Mouse (Mus musculus): Measurements from ENCODE around the gene Adck2. TPM values are rescaled to one million over a fixed set of nuclear protein-coding genes. Genes with fewer than 3 reads are reported as not detected.

Gene Adck2
- polyA plus RNA-seq (2012; ENCODE audit: insufficient read depth, insufficient read length, missing spikeins), result 10.4 and 12.6 TPM in 2 replicates

DNA sequence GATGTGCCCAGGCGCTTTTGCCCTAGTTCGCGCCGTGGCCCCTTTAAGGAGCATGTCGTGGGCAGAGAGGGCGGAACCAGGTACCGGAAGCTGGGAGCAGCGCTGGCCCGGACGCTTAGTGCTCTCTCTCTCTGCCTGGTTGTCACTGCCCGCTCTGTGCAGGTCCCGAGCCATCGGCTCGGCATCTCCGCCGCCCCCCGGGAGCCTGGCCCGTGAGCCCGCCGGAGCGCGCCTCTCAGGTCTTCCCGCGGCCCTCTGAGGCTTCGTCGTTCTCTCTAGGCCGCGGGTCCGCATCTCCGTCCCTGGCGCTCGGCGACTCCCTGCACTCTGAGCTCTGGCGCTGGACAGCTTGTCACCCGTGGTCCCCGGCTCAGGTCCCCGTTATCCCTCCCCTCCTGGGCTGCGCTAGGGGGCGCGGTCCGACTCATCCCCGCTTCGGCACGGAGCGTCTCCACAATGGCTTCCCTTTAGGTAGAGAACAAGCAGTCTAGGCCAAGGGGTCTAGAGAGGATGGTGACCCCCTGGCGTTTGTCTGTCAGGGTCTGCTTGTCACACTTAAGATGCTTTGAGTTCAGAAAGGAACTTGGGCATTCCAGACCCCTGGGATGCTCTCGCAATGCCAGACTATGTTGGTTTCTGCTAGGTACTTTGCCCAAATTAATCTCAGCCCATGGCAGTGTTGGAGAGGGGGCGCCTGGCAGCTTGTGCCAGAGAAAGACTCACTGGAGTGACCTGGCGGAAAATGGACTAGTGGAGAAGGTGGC is at the start of gene Adck2:
Adck2 (plus strand) TSS at position 83 of the 764 bp plus-strand sequence.
- Histone ChIP-seq H3K4me1 (ENCODE audit: control insufficient read depth, insufficient read depth, insufficient read length, low read length) (peaks cover 5% of the 10 kb centered on the region; the same call in 1 of the 2 replicates), H3K4me3 (ENCODE audit: insufficient read depth, low read depth, low read length) (peak within 1 kb of the TSS; percentile 95), H3K27ac (replicated peaks; ENCODE audit: low read depth, low read length) (peak within 1 kb of the TSS; percentile 91)

DNA sequence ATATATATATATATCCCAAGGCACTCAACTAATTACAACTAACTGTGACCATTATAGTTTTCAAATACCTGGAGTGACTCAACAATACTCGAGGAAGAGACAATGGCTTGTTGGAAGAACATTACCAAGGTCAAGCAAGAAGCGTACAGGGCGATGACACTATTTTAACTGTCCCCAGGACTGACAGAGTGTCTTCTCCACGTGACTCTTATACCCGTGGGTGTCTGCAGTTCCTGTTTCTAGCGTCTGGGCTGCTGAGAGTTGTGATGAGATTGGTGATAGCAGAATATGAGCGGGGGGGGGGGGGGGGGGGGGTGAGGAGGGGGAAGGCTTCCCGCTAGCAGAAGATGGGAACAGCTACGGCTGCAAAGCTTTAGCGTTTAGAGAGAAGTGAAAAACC is 46.9 kb upstream of the Adck2 start:
- Histone ChIP-seq H3K4me3 (ENCODE audit: insufficient read depth, low read depth, low read length) (no peak overlapping the region), H3K4me1 (ENCODE audit: control insufficient read depth, insufficient read depth, insufficient read length, low read length) (0 out of 2 replicates have a peak, but pooled peaks cover 2% of the 10 kb centered on the region), H3K27ac (replicated peaks; ENCODE audit: low read depth, low read length) (no peak overlapping the region)

DNA sequence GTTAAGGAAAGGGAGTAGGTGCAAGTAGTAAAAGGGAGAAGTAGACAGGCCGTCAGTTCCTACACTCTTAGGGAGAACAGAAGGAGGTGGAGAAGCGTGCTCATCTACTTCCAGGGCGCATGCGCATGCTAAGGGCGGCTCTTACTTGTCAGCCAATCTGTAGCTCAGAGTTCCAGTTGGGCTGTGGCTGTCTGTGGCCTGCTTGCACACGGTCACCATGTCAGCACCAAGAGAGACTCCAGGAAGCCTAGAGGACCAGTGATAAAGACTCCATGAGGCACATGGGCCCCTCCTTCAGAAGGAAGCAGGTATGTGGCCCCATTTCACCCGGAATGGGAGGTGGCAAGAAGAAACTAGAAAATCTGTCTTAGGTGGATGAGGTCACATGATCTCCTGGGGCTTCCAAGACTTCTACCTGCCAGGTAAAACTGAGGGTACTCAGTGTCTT is 46.3 kb upstream of the Adck2 start:
- peak overlapping the region; percentile 17 for H3K27ac ChIP-seq (replicated peaks; ENCODE audit: low read depth, low read length)

DNA sequence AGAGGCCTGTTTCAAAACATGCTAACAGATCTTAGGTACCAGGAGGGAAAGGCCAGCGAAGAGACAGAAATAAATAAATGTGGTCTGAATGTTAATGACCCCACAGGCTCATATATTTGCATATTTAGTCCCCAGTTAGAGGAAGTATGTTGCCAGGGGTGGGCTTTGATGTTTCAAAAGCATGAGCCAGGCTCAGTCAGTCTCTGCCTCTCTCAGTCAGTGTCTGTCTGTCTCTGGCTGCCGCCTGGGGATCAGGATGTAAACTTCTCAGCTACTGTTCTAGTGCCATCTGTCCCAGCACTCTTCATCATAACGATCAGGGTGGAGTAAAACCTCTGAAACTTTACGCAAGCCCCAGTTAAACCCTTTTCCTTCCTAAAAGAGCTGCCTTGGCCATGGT is 45.9 kb upstream of the Adck2 start:
- peak overlapping the region; percentile 17 for H3K27ac ChIP-seq (replicated peaks; ENCODE audit: low read depth, low read length)
- no peak overlapping the region for H3K4me3 ChIP-seq (ENCODE audit: insufficient read depth, low read depth, low read length)
- 0 out of 2 replicates have a peak, but pooled peaks cover 2% of the 10 kb centered on the region for H3K4me1 ChIP-seq (ENCODE audit: control insufficient read depth, insufficient read depth, insufficient read length, low read length)

More for the DNA sequence above, 46.3 kb upstream of the Adck2 start:
- Histone ChIP-seq H3K4me1 (ENCODE audit: control insufficient read depth, insufficient read depth, insufficient read length, low read length) (0 out of 2 replicates have a peak, but pooled peaks cover 2% of the 10 kb centered on the region), H3K4me3 (ENCODE audit: insufficient read depth, low read depth, low read length) (peak overlapping the region; percentile 19)

DNA sequence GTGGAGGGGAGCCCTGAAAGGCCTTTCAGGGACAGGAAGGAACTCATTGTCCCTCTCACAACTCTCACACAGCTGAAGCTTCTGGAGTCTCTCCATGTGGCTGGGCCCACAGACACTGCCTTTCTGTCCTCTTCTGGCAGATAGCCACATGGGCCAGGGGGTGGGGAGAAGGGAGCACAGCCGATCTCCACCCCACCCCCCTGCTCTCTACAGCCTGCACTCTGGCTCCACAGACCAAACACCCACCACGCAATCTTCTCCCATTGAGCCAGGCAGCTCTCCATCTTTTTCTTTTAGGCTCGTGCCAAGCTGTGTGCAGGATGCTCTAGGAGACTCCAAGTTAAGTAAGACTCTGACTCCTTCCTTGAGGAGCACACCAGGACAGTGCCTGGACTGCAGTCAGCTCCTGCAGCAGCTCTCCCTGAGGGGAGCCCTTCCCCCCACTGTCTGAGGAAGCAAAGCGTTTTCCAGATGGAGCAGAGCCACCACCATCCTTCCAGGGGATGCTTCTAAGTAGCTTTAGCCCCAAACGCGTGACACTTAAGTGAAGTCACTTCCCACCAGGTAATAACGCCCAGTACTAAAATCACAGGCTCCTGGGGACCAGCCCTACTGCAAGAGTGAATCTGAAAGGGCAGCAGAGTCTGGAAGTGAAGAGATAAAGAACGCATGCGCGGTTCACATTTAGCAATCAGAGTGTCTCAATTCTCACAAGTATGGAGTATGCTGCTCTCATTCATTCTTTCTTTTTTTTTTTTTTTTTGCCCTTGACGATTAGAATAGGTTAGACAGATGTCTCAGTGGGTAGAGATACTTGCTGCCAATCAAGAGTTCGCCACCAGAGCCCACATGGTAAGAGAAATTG is 44.8 kb upstream of the Adck2 start:
- Histone ChIP-seq H3K27ac (replicated peaks; ENCODE audit: low read depth, low read length) (peak overlapping the region; percentile 50; the same call in 1 of the 2 replicates), H3K4me3 (ENCODE audit: insufficient read depth, low read depth, low read length) (no peak overlapping the region), H3K4me1 (ENCODE audit: control insufficient read depth, insufficient read depth, insufficient read length, low read length) (0 out of 2 replicates have a peak, but pooled peaks cover 2% of the 10 kb centered on the region)

DNA sequence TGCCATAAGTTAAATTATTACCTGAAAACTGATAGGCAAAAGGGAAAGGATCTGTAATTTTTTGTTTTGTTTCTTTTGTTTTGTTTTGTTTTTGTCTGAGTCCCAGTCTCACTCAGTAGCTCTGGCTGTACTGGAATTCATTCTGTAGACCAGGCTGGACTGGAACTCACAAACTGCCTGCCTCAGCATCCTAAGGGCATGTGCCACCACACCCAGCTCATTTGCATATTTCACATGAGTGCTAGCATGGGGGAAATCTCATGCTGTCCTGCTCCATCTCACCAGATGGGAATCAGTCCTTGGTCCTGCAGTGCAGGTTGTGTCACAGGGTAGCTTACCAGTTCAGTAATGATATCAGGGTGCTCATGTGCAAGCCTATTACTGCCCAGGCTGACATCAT is 38.7 kb upstream of the Adck2 start:
- Histone ChIP-seq H3K4me1 (ENCODE audit: control insufficient read depth, insufficient read depth, insufficient read length, low read length) (peaks cover 2% of the 10 kb centered on the region), H3K4me3 (ENCODE audit: insufficient read depth, low read depth, low read length) (no peak overlapping the region)

DNA sequence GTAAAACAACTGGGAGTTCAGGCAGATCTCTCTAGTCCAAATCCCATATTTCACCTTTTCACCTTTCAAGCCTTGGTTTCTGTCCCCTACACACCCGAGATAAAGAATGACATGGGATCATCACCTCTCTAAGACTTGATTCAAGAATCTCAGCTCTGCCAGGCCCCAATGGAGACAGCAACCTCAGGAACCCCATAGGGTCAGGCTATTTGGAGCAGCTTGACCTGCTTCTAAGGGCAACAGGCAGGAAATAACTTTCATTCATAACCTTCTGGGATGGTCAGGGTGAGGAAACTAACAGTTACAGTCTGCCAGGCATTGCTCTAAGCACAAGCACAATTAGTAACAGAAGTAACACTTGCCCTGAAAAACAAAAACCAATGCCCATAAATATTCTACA is 37.1 kb upstream of the Adck2 start:
- Histone ChIP-seq H3K4me3 (ENCODE audit: insufficient read depth, low read depth, low read length) (no peak overlapping the region), H3K27ac (replicated peaks; ENCODE audit: low read depth, low read length) (no peak overlapping the region), H3K4me1 (ENCODE audit: control insufficient read depth, insufficient read depth, insufficient read length, low read length) (peaks cover 2% of the 10 kb centered on the region)

More for the DNA sequence above, 38.7 kb upstream of the Adck2 start:
- H3K27ac ChIP-seq (replicated peaks; ENCODE audit: low read depth, low read length), result no peak overlapping the region

DNA sequence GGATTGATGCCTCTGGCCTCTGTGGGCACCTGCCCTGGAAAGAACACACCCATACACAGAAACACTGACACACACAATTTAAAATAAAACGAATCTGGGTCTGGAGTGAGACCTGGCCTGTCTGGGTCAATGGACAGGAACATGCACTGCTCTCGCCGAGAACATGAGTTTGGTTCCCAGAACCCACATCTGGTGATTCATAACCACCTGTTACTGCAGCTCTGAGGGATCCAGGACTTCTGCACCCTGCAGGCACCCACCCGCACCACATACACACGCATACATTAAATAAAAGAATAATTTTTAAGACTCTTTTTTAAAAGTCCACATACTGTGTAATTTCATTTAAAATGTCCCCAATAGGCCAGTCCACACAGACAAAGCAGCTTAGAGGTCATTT is 36.4 kb upstream of the Adck2 start:
- Histone ChIP-seq H3K4me3 (ENCODE audit: insufficient read depth, low read depth, low read length) (no peak overlapping the region), H3K27ac (replicated peaks; ENCODE audit: low read depth, low read length) (no peak overlapping the region), H3K4me1 (ENCODE audit: control insufficient read depth, insufficient read depth, insufficient read length, low read length) (peaks cover 2% of the 10 kb centered on the region)

DNA sequence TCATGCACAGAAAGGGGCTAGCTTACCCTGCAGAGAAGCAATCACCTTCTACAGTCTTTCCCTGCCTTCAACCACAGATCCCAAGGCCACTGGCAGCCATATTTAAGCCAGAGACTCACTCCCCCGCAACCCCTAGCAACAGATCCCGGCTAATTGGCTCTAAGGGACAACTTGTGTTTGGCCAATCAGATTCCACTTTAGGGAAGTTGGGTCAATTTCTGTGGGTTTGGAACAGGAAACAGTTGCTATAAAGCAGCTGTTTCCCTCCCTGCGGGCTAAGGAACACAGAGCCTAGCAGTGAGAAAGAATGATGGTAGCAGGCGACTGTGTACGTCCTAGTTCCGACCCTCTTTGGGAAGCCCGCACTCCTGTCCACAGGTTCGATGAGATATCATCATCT is 35.4 kb upstream of the Adck2 start:
- Histone ChIP-seq H3K4me3 (ENCODE audit: insufficient read depth, low read depth, low read length) (no peak overlapping the region), H3K27ac (replicated peaks; ENCODE audit: low read depth, low read length) (no peak overlapping the region)

DNA sequence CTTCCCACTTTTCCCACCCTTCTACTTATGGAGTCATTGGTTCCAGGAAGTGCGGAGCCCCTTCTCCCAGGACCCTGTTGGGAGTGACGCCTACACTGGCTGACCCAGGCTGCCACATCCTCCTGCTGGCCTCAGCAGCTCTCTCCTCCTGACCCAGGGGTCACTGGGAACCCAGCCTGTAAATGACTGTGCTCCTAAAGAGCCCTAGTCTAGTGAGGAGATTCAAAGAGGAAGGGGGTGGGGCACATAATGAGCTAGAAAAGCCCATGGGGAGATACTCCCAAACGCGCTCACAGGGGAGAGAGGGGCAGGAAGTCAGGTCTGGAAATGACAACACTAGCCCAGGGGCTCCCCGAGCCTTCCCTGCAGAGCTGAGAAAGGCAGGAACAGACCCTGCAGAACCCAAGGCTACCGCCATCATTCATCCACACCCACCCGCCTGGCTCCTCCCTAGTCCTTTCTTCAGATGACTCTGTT is 34.0 kb upstream of the Adck2 start:
- H3K4me3 ChIP-seq (ENCODE audit: insufficient read depth, low read depth, low read length), result no peak overlapping the region; the same call in 1 of the 2 replicates
- peaks cover 7% of the 10 kb centered on the region for H3K4me1 ChIP-seq (ENCODE audit: control insufficient read depth, insufficient read depth, insufficient read length, low read length)

More for the DNA sequence above, 35.4 kb upstream of the Adck2 start:
- peaks cover 7% of the 10 kb centered on the region for H3K4me1 ChIP-seq (ENCODE audit: control insufficient read depth, insufficient read depth, insufficient read length, low read length)

DNA sequence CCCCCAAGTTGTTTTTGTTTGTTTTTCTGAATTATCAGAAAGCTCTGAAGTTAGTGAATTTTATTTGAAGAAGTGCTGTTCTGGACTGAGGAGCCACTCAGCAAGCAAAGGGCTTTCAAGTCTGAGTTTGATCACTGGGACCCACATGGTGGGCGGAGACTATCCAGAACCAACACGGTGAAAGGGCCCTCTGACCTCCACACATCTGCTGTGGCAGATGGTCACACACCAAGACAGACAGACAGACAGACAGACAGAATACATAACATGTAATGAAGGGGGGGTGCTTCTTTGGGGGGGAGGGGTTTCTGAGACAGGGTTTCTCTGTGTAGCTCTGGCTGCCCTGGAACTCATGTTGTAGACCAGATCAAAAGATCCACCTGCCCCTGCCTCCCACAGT is 33.1 kb upstream of the Adck2 start:
- H3K27ac ChIP-seq (replicated peaks; ENCODE audit: low read depth, low read length), result no peak overlapping the region
- H3K4me1 ChIP-seq (ENCODE audit: control insufficient read depth, insufficient read depth, insufficient read length, low read length), result peaks cover 7% of the 10 kb centered on the region
- no peak overlapping the region for H3K4me3 ChIP-seq (ENCODE audit: insufficient read depth, low read depth, low read length)

More for the DNA sequence above, 34.0 kb upstream of the Adck2 start:
- H3K27ac ChIP-seq (replicated peaks; ENCODE audit: low read depth, low read length), result peak overlapping the region; percentile 53

DNA sequence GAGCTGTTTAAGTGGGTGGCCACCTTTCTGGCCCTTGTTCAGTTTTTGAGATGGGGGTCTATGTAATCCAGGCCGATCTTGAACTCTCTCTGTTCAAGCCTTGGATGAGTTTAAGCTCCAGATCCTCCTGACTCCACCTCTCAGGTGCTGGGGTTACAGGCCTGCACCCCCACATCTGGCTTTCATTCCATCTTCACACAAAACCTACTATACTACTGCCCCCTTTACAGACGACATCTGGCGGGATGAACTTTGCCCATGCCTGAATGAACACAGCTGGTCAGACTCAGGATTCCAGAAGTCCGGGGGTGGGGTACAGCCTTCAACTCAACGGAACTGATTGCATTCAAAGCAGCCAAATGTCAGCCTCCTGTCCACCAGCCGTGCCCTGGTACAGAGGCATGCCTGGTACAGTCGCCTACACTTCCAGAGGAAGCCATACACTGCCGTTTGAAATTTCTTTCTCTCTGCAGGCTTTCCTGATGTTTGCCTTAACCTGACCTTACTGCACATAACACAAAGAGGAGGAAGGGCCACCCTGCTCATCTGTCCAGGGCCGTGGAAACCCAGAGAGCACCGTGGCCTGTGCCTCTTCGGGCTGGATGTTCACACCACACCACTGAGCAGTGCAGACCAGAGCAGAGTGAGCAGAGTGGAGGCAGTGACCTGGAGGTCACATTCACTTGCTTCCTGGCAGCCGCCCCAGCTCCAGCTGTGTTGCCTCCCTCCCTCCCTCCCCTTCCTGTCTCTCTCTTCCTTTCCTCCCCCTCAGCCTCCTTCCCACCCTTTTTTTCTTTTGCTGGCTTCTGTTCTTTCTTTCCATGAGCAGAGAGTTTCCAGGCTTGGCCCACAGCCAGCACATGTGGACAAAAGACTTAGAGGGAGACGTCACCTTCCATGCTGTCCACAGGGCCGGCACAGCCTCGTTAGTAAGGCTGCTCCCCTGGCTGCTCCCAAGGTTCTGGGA is 30.8 kb upstream of the Adck2 start:
- no peak overlapping the region for H3K4me3 ChIP-seq (ENCODE audit: insufficient read depth, low read depth, low read length)
- peaks cover 5% of the 10 kb centered on the region; the same call in 1 of the 2 replicates for H3K4me1 ChIP-seq (ENCODE audit: control insufficient read depth, insufficient read depth, insufficient read length, low read length)

DNA sequence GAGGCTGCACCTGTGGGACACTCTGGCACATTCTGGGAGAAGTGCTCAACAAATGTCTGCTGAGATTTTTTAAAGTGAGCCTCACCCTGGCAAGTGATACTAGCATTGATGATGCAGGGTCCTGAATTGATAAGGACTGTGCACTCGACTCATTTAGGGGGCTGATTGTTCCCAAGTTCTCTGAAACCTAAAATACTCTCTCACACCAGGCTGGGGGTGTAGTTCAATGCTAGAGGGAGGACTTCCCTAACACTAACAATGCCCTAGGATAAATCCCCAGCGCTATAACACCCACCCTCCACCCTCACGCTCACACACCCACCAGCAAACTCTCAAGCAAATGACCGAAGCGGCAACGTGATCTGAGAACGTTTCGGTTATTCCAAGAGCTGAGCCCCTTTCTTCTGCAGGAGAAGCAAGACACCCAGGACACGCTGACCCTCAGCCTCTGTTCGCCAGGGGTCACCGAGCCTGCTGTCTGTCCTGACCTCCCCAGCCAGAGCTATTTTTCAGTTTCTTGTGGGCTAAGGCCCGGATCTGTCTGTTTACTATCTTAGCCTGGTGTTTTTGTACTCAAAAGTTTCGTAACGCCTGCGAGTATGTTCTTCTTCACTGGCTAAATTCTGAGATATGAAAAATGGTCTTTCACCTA is 29.8 kb upstream of the Adck2 start:
- H3K4me1 ChIP-seq (ENCODE audit: control insufficient read depth, insufficient read depth, insufficient read length, low read length), result peaks cover 5% of the 10 kb centered on the region; the same call in 1 of the 2 replicates
- no peak overlapping the region for H3K4me3 ChIP-seq (ENCODE audit: insufficient read depth, low read depth, low read length)
- H3K27ac ChIP-seq (replicated peaks; ENCODE audit: low read depth, low read length), result peak overlapping the region; percentile 17

More for the DNA sequence above, 30.8 kb upstream of the Adck2 start:
- H3K27ac ChIP-seq (replicated peaks; ENCODE audit: low read depth, low read length), result peak overlapping the region; percentile 17; the same call in 1 of the 2 replicates

All from brown adipose tissue, adult 24 weeks (tissue).